Mouse (Mus musculus): ENCODE data around the gene RPS10-NUDT3. TPM values are rescaled to one million over a fixed set of nuclear protein-coding genes. Genes with fewer than 3 reads are reported as not detected.

The RPS10-NUDT3 gene
- polyA plus RNA-seq, 1 experiment from 2014 or later: not detected

- H3K4me3 ChIP-seq (ENCODE audit: low read depth, low read length): no peak overlapping the region
- H3K4me2 ChIP-seq (replicated peaks; ENCODE audit: low read depth, low read length): no peak overlapping the region
- no peak overlapping the region for H3K27ac ChIP-seq (ENCODE audit: low read length)
- no peaks in the 10 kb centered on the region for H3K27me3 ChIP-seq (ENCODE audit: control insufficient read depth, insufficient read depth, low read length)
- no peak for ATAC-seq (ENCODE audit: insufficient number of reproducible peaks, insufficient read depth, low FRiP score, low read depth)
- 0 out of 2 replicates have a peak, but pooled peaks cover 11% of the 10 kb centered on the region for H3K4me1 ChIP-seq (ENCODE audit: control insufficient read depth, insufficient read depth, low read length)
- H3K36me3 ChIP-seq (ENCODE audit: control insufficient read depth, insufficient read depth, low read length): peaks cover 9% of the 10 kb centered on the region; the same call in 1 of the 2 replicates
- 52% methylated on average over 3 of the region's 3 CpGs for whole genome bisulfite sequencing
- H3K9me3 ChIP-seq (ENCODE audit: control insufficient read depth, low read depth, low read length): 0 out of 2 replicates have a peak, but pooled peaks cover under 1% of the 10 kb centered on the region
- no peak overlapping the region for H3K9ac ChIP-seq (replicated peaks; ENCODE audit: low read depth, low read length)
Observed at GRCm38 (mm10) chr17:27611519-27611884, 23.5 kb downstream of the RPS10-NUDT3 start.

GRCm38 (mm10) chr17:27610679-27611518 lies 24.1 kb downstream of the RPS10-NUDT3 start:
- no peaks in the 10 kb centered on the region for H3K27me3 ChIP-seq (ENCODE audit: control insufficient read depth, insufficient read depth, low read length)
- no peak for ATAC-seq (ENCODE audit: insufficient number of reproducible peaks, insufficient read depth, low FRiP score, low read depth)
- no peaks in the 10 kb centered on the region for H3K9me3 ChIP-seq (ENCODE audit: control insufficient read depth, low read depth, low read length)
- H3K4me3 ChIP-seq (ENCODE audit: low read depth, low read length): no peak overlapping the region
- 77% methylated on average over 10 of the region's 10 CpGs for WGBS
- H3K4me1 ChIP-seq (ENCODE audit: control insufficient read depth, insufficient read depth, low read length): 0 out of 2 replicates have a peak, but pooled peaks cover 11% of the 10 kb centered on the region
- peaks cover 9% of the 10 kb centered on the region; the same call in 1 of the 2 replicates for H3K36me3 ChIP-seq (ENCODE audit: control insufficient read depth, insufficient read depth, low read length)
- H3K4me2 ChIP-seq (replicated peaks; ENCODE audit: low read depth, low read length): no peak overlapping the region
- no peak overlapping the region for H3K9ac ChIP-seq (replicated peaks; ENCODE audit: low read depth, low read length)
- no peak overlapping the region for H3K27ac ChIP-seq (ENCODE audit: low read length)

- Histone ChIP-seq H3K36me3 (ENCODE audit: control insufficient read depth, insufficient read depth, low read length) (peaks cover 9% of the 10 kb centered on the region; the same call in 1 of the 2 replicates), H3K9me3 (ENCODE audit: control insufficient read depth, low read depth, low read length) (no peaks in the 10 kb centered on the region), H3K4me3 (ENCODE audit: low read depth, low read length) (no peak overlapping the region), H3K4me2 (replicated peaks; ENCODE audit: low read depth, low read length) (no peak overlapping the region), H3K27me3 (ENCODE audit: control insufficient read depth, insufficient read depth, low read length) (no peaks in the 10 kb centered on the region), H3K4me1 (ENCODE audit: control insufficient read depth, insufficient read depth, low read length) (0 out of 2 replicates have a peak, but pooled peaks cover 11% of the 10 kb centered on the region), H3K27ac (ENCODE audit: low read length) (no peak overlapping the region), H3K9ac (replicated peaks; ENCODE audit: low read depth, low read length) (no peak overlapping the region)
- no peak for ATAC-seq (ENCODE audit: insufficient number of reproducible peaks, insufficient read depth, low FRiP score, low read depth)
- WGBS: 88% methylated on average over 7 of the region's 7 CpGs
Observed at GRCm38 (mm10) chr17:27609576-27609975, 25.4 kb downstream of the RPS10-NUDT3 start.

GRCm38 (mm10) chr17:27603522-27604234 lies 31.3 kb downstream of the RPS10-NUDT3 start:
- Histone ChIP-seq H3K36me3 (ENCODE audit: control insufficient read depth, insufficient read depth, low read length) (no peaks in the 10 kb centered on the region), H3K4me2 (replicated peaks; ENCODE audit: low read depth, low read length) (no peak overlapping the region), H3K4me3 (ENCODE audit: low read depth, low read length) (no peak overlapping the region), H3K27ac (ENCODE audit: low read length) (no peak overlapping the region), H3K9me3 (ENCODE audit: control insufficient read depth, low read depth, low read length) (no peaks in the 10 kb centered on the region), H3K4me1 (ENCODE audit: control insufficient read depth, insufficient read depth, low read length) (no peaks in the 10 kb centered on the region), H3K27me3 (ENCODE audit: control insufficient read depth, insufficient read depth, low read length) (no peaks in the 10 kb centered on the region), H3K9ac (replicated peaks; ENCODE audit: low read depth, low read length) (no peak overlapping the region)
- 80% methylated on average over 21 of the region's 21 CpGs for WGBS
- no peak for ATAC-seq (ENCODE audit: insufficient number of reproducible peaks, insufficient read depth, low FRiP score, low read depth)

- no peak overlapping the region for H3K4me3 ChIP-seq (ENCODE audit: low read depth, low read length)
- 86% methylated on average over 2 of the region's 2 CpGs for WGBS
- H3K9ac ChIP-seq (replicated peaks; ENCODE audit: low read depth, low read length): no peak overlapping the region
- no peaks in the 10 kb centered on the region for H3K27me3 ChIP-seq (ENCODE audit: control insufficient read depth, insufficient read depth, low read length)
- no peaks in the 10 kb centered on the region for H3K4me1 ChIP-seq (ENCODE audit: control insufficient read depth, insufficient read depth, low read length)
- H3K4me2 ChIP-seq (replicated peaks; ENCODE audit: low read depth, low read length): no peak overlapping the region
- ATAC-seq (ENCODE audit: insufficient number of reproducible peaks, insufficient read depth, low FRiP score, low read depth): no peak
- no peak overlapping the region for H3K27ac ChIP-seq (ENCODE audit: low read length)
- no peaks in the 10 kb centered on the region for H3K36me3 ChIP-seq (ENCODE audit: control insufficient read depth, insufficient read depth, low read length)
- no peaks in the 10 kb centered on the region for H3K9me3 ChIP-seq (ENCODE audit: control insufficient read depth, low read depth, low read length)
Observed at GRCm38 (mm10) chr17:27603036-27603435, 32.0 kb downstream of the RPS10-NUDT3 start.

GRCm38 (mm10) chr17:27600869-27601268 lies 34.2 kb downstream of the RPS10-NUDT3 start:
- no peak overlapping the region for H3K9ac ChIP-seq (replicated peaks; ENCODE audit: low read depth, low read length)
- WGBS: 70% methylated on average over 5 of the region's 5 CpGs
- H3K4me2 ChIP-seq (replicated peaks; ENCODE audit: low read depth, low read length): no peak overlapping the region
- no peaks in the 10 kb centered on the region for H3K27me3 ChIP-seq (ENCODE audit: control insufficient read depth, insufficient read depth, low read length)
- no peaks in the 10 kb centered on the region for H3K9me3 ChIP-seq (ENCODE audit: control insufficient read depth, low read depth, low read length)
- no peak overlapping the region for H3K27ac ChIP-seq (ENCODE audit: low read length)
- H3K4me1 ChIP-seq (ENCODE audit: control insufficient read depth, insufficient read depth, low read length): no peaks in the 10 kb centered on the region
- H3K4me3 ChIP-seq (ENCODE audit: low read depth, low read length): no peak overlapping the region
- peaks cover 10% of the 10 kb centered on the region for H3K36me3 ChIP-seq (ENCODE audit: control insufficient read depth, insufficient read depth, low read length)
- no peak for ATAC-seq (ENCODE audit: insufficient number of reproducible peaks, insufficient read depth, low FRiP score, low read depth)

GRCm38 (mm10) chr17:27600286-27600685 lies 34.7 kb downstream of the RPS10-NUDT3 start:
- H3K4me1 ChIP-seq (ENCODE audit: control insufficient read depth, insufficient read depth, low read length): no peaks in the 10 kb centered on the region
- no peaks in the 10 kb centered on the region for H3K9me3 ChIP-seq (ENCODE audit: control insufficient read depth, low read depth, low read length)
- H3K27me3 ChIP-seq (ENCODE audit: control insufficient read depth, insufficient read depth, low read length): no peaks in the 10 kb centered on the region
- H3K27ac ChIP-seq (ENCODE audit: low read length): no peak overlapping the region
- H3K4me3 ChIP-seq (ENCODE audit: low read depth, low read length): no peak overlapping the region
- H3K4me2 ChIP-seq (replicated peaks; ENCODE audit: low read depth, low read length): no peak overlapping the region
- ATAC-seq (ENCODE audit: insufficient number of reproducible peaks, insufficient read depth, low FRiP score, low read depth): no peak
- no peak overlapping the region for H3K9ac ChIP-seq (replicated peaks; ENCODE audit: low read depth, low read length)
- 89% methylated on average over 3 of the region's 3 CpGs for WGBS
- peaks cover 13% of the 10 kb centered on the region for H3K36me3 ChIP-seq (ENCODE audit: control insufficient read depth, insufficient read depth, low read length)

- H3K4me1 ChIP-seq (ENCODE audit: control insufficient read depth, insufficient read depth, low read length): no peaks in the 10 kb centered on the region
Observed at GRCm38 (mm10) chr17:27596376-27597190, 38.4 kb downstream of the RPS10-NUDT3 start.

More at GRCm38 (mm10) chr17:27596376-27597190, 38.4 kb downstream of the RPS10-NUDT3 start:
- Histone ChIP-seq H3K36me3 (ENCODE audit: control insufficient read depth, insufficient read depth, low read length) (peaks cover 42% of the 10 kb centered on the region), H3K27ac (ENCODE audit: low read length) (no peak overlapping the region), H3K27me3 (ENCODE audit: control insufficient read depth, insufficient read depth, low read length) (no peaks in the 10 kb centered on the region), H3K4me3 (ENCODE audit: low read depth, low read length) (no peak overlapping the region), H3K9ac (replicated peaks; ENCODE audit: low read depth, low read length) (no peak overlapping the region), H3K9me3 (ENCODE audit: control insufficient read depth, low read depth, low read length) (no peaks in the 10 kb centered on the region), H3K4me2 (replicated peaks; ENCODE audit: low read depth, low read length) (no peak overlapping the region)
- 58% methylated on average over 21 of the region's 21 CpGs for WGBS
- no peak for ATAC-seq (ENCODE audit: insufficient number of reproducible peaks, insufficient read depth, low FRiP score, low read depth)
